Mouse (Mus musculus) midbrain, embryonic 15.5 days (tissue): ENCODE data around the gene Mycbp2. TPM values are rescaled to one million over a fixed set of nuclear protein-coding genes. Genes with fewer than 3 reads are reported as not detected.
A peak's percentile ranks its signal among the peaks of the same experiment; 100 is the strongest.

Source experiments
- ATAC-seq: fragments of 200-750 bp; cut with Nextera tagmentation; replicated peaks from 2 replicates; pipeline ENCODE4 v1.8.0; 2017; ENCODE audit warnings: moderate TSS enrichment
- H3K27ac ChIP-seq: fragments of 300-500 bp; sonication (generic); 2 replicates; pipeline ENCODE4 v1.5.1; 2015; ENCODE audit warnings: mild to moderate bottlenecking, inconsistent platforms
- H3K27me3 ChIP-seq: fragments of 300-500 bp; sonication (generic); replicated peaks from 2 replicates; pipeline ENCODE4 v1.6.1; 2015; ENCODE audit warnings: inconsistent platforms
- H3K36me3 ChIP-seq: fragments of 300-500 bp; sonication (generic); replicated peaks from 2 replicates; pipeline ENCODE4 v1.6.1; 2015; ENCODE audit warnings: inconsistent platforms
- H3K4me1 ChIP-seq: fragments of 300-500 bp; sonication (generic); 2 replicates; pipeline ENCODE4 v1.6.1; 2015; ENCODE audit warnings: inconsistent platforms
- H3K4me2 ChIP-seq: fragments of 300-500 bp; sonication (generic); 2 replicates; pipeline ENCODE4 v1.6.1; 2015; ENCODE audit warnings: inconsistent platforms, mild to moderate bottlenecking, moderate library complexity
- H3K4me3 ChIP-seq: fragments of 300-500 bp; sonication (generic); 2 replicates; pipeline ENCODE4 v1.5.1; 2015; ENCODE audit warnings: mild to moderate bottlenecking, inconsistent platforms
- H3K9ac ChIP-seq: fragments of 300-500 bp; sonication (generic); 2 replicates; pipeline ENCODE4 v1.6.1; 2015; ENCODE audit warnings: mild to moderate bottlenecking, inconsistent platforms
- H3K9me3 ChIP-seq: fragments of 300-500 bp; sonication (generic); 2 replicates; pipeline ENCODE4 v1.6.1; 2016; ENCODE audit warnings: inconsistent platforms
- WGBS: fragments of 180-500 bp; shearing (Covaris S2); methylation state at CpG from one replicate; pipeline ENCODE4 v1.1.7; 2015; ENCODE audit warnings: mixed read lengths; 5-methylcytosine and 5-hydroxymethylcytosine counted together
- polyA plus RNA-seq: library from polyadenylated mRNA; unstranded; fragments of >200 nt; fragmentation: Nextera tagmentation; extraction: Ambion mirVana; gene quantifications from 2 replicates; pipeline ENCODE4 v1.2.1, GENCODE M21; 2015

Gene Mycbp2
- polyA plus RNA-seq, 1 experiment from 2014 or later = 65.8 TPM

DNA sequence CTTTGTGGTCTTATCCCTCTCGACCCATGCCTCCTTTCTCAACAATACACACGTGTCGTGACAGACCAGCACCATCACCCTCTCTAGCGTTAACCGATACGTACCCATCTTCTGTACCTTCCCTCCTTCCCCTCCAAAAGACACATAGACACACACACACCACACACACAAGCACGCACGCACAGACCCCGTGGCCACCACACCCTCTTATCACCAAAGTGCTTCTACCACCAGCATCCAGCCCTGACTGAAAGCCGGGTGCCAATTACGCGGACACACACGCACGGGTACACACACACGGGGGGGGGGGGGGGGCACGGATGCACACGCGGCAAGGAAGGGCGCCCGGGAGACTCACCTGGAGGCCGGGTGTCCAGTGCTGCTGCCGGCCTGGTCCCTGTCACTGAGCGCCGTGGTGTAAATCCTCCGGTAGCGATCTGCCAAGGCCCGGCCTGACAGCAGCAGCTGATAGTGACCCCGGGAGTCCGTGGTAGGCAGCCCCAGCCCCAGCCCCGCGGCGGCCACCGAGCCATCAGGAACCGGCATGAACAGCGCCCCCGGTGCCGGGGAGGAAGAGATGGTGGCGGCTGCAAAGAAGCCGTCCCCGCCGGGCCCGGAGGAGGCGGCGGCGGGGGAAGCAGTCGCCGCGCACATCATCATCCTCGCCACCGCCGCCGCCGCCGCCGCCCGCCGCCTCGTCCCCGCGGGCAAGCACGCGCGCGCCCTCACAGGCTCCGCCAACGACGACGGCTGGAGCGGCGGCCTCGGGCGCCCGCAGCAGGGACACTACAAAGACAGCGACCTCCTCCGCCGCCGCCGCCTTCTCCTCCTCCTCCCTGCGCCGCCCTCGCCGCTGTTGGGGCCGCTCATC is 521 bp downstream of the Mycbp2 start:
- ATAC-seq = peak; percentile 71
- WGBS = under 1% methylated on average over 60 of the region's 83 CpGs

DNA sequence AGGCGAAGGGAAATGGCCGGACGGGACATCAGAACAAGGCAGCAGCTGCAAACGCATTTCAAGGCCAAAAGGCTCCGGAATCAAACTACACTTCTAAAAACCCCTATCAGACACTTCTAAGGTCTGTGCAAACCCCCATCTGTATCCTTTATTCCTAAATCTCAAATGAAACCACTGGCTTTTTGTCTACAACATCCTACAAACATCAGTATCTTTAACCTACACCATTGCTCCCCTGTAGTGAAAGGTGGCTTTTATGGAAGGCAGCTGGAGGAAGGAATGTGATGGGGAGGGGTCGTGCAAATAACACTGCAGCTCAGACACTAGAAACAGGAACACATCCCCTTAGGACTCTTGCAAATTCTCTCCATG is 1.1 kb downstream of the Mycbp2 start:
- peak overlapping the region; percentile 84 for H3K4me2 ChIP-seq
- ATAC-seq = no peak

More for the DNA sequence above, 521 bp downstream of the Mycbp2 start:
- Histone ChIP-seq H3K36me3 (no peaks in the 10 kb centered on the region), H3K4me3 (peak overlapping the region; percentile 86), H3K4me2 (peak overlapping the region; percentile 84), H3K4me1 (peaks cover 48% of the 10 kb centered on the region), H3K9me3 (no peaks in the 10 kb centered on the region), H3K27ac (peak overlapping the region; percentile 99), H3K9ac (peak overlapping the region; percentile 89), H3K27me3 (no peaks in the 10 kb centered on the region)

DNA sequence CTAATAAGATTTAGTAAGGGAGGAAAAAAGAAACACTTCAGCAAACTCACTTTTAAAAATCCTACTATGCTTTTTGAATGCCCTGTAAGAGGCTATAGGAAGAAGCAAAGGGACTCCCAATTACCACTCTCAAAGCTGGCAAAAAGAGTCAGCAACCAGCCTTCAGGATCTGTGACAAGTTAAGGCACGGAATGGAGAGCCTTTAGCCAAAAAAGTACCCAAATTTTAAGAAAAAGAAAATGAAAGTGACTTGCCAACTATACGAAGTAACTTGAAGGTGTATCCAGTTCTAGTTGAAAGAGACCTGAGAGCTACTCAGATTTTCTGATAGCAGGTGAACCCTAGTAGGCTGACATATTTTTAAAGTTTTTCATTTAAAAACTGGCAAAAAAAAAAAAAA is 1.6 kb downstream of the Mycbp2 start:
- ATAC-seq = no peak
- H3K27me3 ChIP-seq = no peaks in the 10 kb centered on the region
- H3K4me3 ChIP-seq = peak overlapping the region; percentile 86
- H3K36me3 ChIP-seq = no peaks in the 10 kb centered on the region
- H3K9ac ChIP-seq = peak overlapping the region; percentile 4; the same call in 1 of the 2 replicates
- no peaks in the 10 kb centered on the region for H3K9me3 ChIP-seq
- H3K4me2 ChIP-seq = peak overlapping the region; percentile 84
- no peak overlapping the region for H3K27ac ChIP-seq
- 50% methylated on average over 2 of the region's 2 CpGs for WGBS
- H3K4me1 ChIP-seq = peaks cover 42% of the 10 kb centered on the region

More for the DNA sequence above, 1.1 kb downstream of the Mycbp2 start:
- no peaks in the 10 kb centered on the region for H3K27me3 ChIP-seq
- WGBS = 3% methylated on average over 6 of the region's 6 CpGs
- H3K4me3 ChIP-seq = peak overlapping the region; percentile 86
- H3K27ac ChIP-seq = peak overlapping the region; percentile 99
- peaks cover 45% of the 10 kb centered on the region for H3K4me1 ChIP-seq
- H3K9me3 ChIP-seq = no peaks in the 10 kb centered on the region
- H3K9ac ChIP-seq = peak overlapping the region; percentile 89
- no peaks in the 10 kb centered on the region for H3K36me3 ChIP-seq

DNA sequence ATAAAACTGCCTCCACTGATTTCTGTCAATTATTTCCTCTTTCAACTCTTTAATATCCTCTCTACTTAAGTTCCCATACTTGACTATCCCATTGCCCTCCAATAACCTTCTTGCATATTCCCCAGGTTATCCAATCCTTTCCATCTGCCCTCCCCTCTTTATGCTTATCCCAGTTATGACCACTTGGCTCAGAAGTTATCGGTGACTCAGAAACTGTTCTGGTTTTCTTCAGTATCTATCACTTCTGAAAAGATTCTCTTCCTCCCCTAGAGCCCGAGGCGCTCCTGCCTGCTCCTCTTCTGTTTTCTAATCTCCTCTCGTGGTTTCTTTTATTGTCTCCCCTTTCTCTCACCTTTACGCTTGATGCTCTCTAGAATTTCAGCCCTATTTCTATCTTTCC is 2.8 kb downstream of the Mycbp2 start:
- Histone ChIP-seq H3K4me2 (peak overlapping the region; percentile 44), H3K4me1 (peaks cover 40% of the 10 kb centered on the region), H3K27ac (no peak overlapping the region), H3K9me3 (no peaks in the 10 kb centered on the region), H3K27me3 (no peaks in the 10 kb centered on the region), H3K9ac (no peak overlapping the region), H3K36me3 (no peaks in the 10 kb centered on the region), H3K4me3 (peak overlapping the region; percentile 9)
- no peak for ATAC-seq
- 49% methylated on average over 5 of the region's 5 CpGs for WGBS

DNA sequence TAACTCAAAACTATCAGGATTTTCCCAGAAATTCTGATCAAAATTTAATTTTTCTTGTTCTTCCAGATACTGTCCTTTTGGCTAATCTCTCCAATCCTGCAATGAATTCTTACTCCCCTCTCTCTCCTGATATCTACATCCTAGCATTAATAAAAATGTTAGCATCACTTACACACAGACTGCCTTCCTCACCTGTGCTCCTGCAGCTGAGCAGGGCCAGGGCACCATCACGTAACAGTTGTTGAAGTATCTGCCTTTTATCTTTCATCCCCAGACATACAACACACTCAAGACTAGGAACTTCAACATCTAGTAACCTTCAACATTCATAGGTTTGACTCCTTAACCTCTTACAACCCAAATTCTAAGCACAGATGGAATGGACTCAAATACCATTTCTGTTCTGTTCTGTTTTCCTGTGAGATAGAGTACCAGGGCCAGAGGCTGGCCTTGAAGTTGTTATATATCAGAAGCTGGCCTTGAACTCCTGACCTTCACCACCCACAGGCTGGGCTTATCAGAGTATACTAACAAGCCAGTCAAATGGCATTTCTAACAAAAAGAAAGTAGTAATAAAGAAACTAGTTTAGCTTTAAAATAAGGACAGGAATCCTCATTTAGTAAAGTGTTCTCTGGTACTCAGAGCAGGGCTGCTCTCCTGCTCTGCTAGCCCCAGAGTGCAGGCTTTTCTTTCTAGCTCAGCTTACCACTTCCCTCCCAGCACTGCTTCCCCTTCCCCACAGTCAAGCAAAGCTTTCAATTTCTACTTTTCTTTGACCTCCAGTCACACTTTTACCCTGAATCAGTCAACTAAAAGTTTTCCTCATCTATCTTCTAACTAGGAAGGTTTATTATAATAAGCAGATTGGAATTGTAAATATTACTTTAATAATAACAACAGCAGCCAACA is 5.0 kb downstream of the Mycbp2 start:
- Histone ChIP-seq H3K9ac (no peak overlapping the region), H3K36me3 (no peaks in the 10 kb centered on the region), H3K9me3 (no peaks in the 10 kb centered on the region), H3K4me1 (peaks cover 34% of the 10 kb centered on the region), H3K27ac (no peak overlapping the region), H3K4me3 (no peak overlapping the region), H3K27me3 (no peaks in the 10 kb centered on the region), H3K4me2 (no peak overlapping the region)
- WGBS = 85% methylated on average over 1 of the region's 1 CpGs
- ATAC-seq = no peak

DNA sequence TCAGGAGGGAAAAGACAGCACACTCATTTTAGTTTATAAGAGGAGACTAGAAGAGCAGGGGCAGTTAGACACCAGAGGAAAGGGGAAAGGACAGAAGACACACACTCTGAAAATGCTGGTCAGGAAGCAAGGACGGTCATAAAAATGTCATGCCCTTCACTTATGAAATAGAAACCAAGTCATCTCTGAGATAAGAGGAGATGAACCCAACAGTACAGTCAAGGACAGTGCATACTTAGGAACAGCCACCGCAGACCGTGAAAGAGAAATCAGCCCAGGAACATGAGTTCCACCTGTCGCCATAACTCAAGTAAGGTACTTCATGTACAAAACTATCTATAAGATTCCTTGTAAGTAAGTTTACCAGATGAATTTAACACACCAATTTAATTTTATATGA is 33.7 kb downstream of the Mycbp2 start:
- Histone ChIP-seq H3K4me1 (no peaks in the 10 kb centered on the region), H3K4me2 (no peak overlapping the region), H3K27ac (no peak overlapping the region), H3K4me3 (no peak overlapping the region), H3K27me3 (no peaks in the 10 kb centered on the region), H3K36me3 (peaks cover 25% of the 10 kb centered on the region), H3K9ac (no peak overlapping the region), H3K9me3 (no peaks in the 10 kb centered on the region)
- WGBS = 98% methylated on average over 4 of the region's 4 CpGs
- ATAC-seq = no peak

DNA sequence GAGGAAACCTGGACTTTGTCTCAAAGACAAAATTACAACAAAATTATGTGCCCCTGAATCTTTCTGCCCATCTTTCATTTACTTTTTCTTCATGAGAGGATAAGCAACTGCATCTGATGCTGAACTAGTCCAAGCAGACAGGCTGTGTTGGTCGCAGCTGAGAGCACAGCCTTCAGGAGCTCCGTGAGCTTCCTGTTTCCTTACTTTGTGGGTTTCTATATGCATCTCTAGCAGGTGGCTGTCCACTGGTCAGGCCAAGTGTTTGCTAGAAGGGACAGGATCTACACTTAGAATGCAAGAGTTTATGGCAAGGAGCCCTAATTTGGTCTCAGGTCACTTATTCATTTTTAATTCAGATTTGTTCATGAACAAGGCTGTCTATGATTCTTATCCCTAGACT is 50.4 kb downstream of the Mycbp2 start:
- Histone ChIP-seq H3K27ac (no peak overlapping the region), H3K4me2 (no peak overlapping the region), H3K4me3 (no peak overlapping the region), H3K9ac (no peak overlapping the region), H3K27me3 (no peaks in the 10 kb centered on the region), H3K4me1 (no peaks in the 10 kb centered on the region), H3K36me3 (peaks cover 13% of the 10 kb centered on the region; the same call in 1 of the 2 replicates), H3K9me3 (no peaks in the 10 kb centered on the region)
- WGBS = 96% methylated on average over 2 of the region's 2 CpGs
- no peak for ATAC-seq

DNA sequence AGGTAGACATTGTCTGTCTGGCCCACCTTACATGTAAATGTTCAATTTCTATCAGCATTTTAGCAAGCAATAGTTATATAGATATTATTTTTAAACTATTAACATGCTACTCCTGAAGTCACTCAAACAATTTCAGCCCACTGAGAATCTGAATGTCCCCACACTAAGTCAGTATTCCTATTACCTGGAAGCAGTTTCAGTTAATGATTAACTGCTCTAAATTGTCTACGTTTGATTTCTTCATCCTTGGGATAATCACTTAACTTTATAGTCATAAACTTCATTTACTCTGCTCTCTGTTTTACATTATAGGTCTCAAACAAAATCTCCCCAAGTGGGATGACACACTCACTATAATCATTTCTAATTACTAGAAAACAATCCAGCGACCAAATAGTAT is 60.0 kb downstream of the Mycbp2 start:
- Histone ChIP-seq H3K9me3 (no peaks in the 10 kb centered on the region), H3K27me3 (no peaks in the 10 kb centered on the region), H3K27ac (no peak overlapping the region), H3K4me2 (no peak overlapping the region), H3K9ac (no peak overlapping the region), H3K4me3 (no peak overlapping the region), H3K36me3 (peaks cover 20% of the 10 kb centered on the region), H3K4me1 (no peaks in the 10 kb centered on the region)
- whole genome bisulfite sequencing = 90% methylated on average over 2 of the region's 2 CpGs
- ATAC-seq = no peak

DNA sequence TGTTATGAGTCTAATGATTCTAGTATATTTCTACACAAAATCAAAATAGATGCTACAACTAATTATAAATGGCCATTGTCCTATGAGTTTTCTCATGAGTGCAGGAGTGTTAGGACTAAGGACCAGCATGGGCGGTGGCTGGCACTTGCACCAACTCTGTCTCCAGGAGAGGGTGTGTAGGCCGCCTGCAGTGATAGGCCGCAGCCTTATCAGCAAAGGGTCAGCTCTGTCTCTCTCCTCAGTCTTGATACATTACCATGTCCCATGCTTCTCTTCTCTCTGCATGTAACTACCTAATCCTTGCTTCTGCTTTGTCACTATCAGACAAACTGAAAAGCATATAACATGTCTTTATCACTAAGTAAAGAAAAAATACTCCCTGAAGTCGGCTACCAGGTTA is 69.9 kb downstream of the Mycbp2 start:
- no peak for ATAC-seq
- peaks cover 4% of the 10 kb centered on the region; the same call in 1 of the 2 replicates for H3K36me3 ChIP-seq

DNA sequence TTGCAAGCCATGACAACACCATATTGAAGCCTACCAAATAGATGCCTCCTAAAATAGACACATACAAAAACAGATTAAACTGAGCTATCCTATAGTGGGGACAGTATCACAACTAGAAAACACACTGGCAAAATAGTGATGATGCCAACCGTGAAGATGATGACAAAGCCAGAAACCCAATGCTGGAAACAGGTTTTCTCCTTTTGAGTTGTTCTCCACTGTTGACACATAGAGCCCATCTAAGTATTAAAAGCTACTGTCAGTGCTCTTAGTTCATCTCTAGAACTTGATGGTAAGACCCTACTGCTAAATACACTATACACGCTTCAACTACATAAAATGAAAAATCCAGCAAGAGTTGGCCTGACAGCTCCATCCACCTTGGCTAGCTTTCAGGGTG is 86.2 kb downstream of the Mycbp2 start:
- no peaks in the 10 kb centered on the region for H3K4me1 ChIP-seq
- WGBS = over 99% methylated on average over 2 of the region's 2 CpGs
- no peaks in the 10 kb centered on the region for H3K27me3 ChIP-seq
- H3K4me2 ChIP-seq = no peak overlapping the region
- H3K27ac ChIP-seq = no peak overlapping the region
- H3K4me3 ChIP-seq = no peak overlapping the region
- H3K9me3 ChIP-seq = no peaks in the 10 kb centered on the region
- peaks cover 19% of the 10 kb centered on the region; the same call in 1 of the 2 replicates for H3K36me3 ChIP-seq
- H3K9ac ChIP-seq = no peak overlapping the region
- ATAC-seq = no peak

More for the DNA sequence above, 69.9 kb downstream of the Mycbp2 start:
- Histone ChIP-seq H3K9me3 (no peaks in the 10 kb centered on the region), H3K4me3 (no peak overlapping the region), H3K4me2 (no peak overlapping the region), H3K27ac (no peak overlapping the region), H3K9ac (no peak overlapping the region), H3K27me3 (no peaks in the 10 kb centered on the region), H3K4me1 (no peaks in the 10 kb centered on the region)
- WGBS = 94% methylated on average over 4 of the region's 4 CpGs

DNA sequence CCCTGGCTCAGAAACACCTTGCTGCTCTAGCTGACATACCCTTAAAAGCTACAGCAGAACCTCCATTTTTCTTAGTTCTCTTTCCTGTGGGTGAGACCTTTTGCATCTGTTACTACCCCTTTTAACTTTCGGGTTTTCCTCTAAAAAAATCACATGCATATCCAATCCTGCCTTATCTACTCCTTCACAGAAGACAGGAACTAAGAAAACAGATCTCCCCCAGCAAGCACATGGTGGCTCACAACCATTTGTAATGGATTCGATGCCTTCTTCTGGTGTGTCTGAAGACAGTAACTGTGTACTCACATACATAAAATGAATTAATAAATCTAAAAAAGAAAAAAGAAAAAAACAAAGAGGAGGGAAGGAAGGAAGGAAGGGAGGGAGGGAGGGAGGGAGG is 87.9 kb downstream of the Mycbp2 start:
- 93% methylated on average over 2 of the region's 2 CpGs for WGBS

DNA sequence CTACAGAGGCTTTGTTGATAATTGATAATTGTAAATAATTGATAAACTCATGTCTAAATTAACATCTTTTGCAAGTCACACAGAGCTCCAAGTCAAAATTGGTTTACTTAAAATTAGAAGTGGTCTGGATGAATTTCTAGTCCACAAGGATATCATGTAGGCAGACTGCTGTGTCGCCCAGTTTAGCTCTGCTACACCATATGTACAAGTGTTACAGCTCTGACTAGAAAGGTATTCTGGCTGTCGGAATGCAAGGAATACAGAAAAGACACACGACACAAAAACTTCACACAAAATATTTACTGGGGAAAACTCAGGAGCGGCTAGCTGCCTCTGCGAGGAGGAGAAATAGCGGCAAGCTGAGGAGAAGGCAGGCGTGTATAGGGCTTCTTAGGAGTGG is 89.7 kb downstream of the Mycbp2 start:
- H3K27ac ChIP-seq = no peak overlapping the region
- no peak overlapping the region for H3K4me3 ChIP-seq
- H3K4me2 ChIP-seq = no peak overlapping the region
- ATAC-seq = no peak
- H3K27me3 ChIP-seq = no peaks in the 10 kb centered on the region
- no peaks in the 10 kb centered on the region for H3K9me3 ChIP-seq
- 96% methylated on average over 7 of the region's 7 CpGs for WGBS
- H3K9ac ChIP-seq = no peak overlapping the region
- peaks cover 20% of the 10 kb centered on the region; the same call in 1 of the 2 replicates for H3K36me3 ChIP-seq
- H3K4me1 ChIP-seq = no peaks in the 10 kb centered on the region

More for the DNA sequence above, 87.9 kb downstream of the Mycbp2 start:
- ATAC-seq = no peak
- Histone ChIP-seq H3K4me1 (no peaks in the 10 kb centered on the region), H3K9ac (no peak overlapping the region), H3K36me3 (peaks cover 20% of the 10 kb centered on the region; the same call in 1 of the 2 replicates), H3K4me3 (no peak overlapping the region), H3K27ac (no peak overlapping the region), H3K27me3 (no peaks in the 10 kb centered on the region), H3K9me3 (no peaks in the 10 kb centered on the region), H3K4me2 (no peak overlapping the region)
